ENCODE assay signal across 13 mouse cellular contexts in the genomic region with DNA sequence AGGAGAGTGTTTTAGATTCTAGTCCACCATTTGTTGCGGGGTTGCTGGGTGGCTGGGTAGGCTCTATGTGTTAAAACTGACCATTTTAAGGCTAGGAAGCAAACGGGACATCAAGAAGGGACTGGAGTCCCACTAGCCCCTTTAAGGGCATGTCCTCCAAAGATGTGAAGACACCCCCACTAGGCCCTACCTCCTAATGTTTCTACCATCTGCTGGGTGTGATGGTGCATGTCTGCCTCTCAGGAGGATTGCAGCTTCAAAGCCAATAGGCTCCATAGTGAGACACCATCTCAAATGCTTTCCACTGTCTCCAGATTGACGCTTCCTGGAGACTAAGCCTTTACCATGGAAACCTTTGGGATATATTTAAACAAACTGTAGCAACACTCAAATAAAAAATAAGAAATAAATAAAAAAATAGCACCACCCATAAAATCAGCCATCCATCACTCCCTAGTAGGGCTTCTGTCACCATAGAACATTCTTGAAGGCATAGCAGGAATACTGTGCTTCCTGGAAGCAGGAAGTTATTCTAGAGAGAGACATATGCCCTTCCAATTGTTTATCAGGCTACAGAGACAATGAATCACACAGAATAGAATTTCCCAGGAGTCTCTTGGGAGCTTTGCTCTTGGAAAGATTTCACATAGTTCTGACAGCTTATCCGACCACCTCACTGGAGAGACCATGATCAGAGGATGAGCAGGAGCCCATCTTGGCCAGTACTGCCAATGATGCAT.
A peak's percentile ranks its signal among the peaks of the same experiment; 100 is the strongest.
DNase-seq lines count a peak whose midpoint lies in the region; ATAC-seq and TF ChIP-seq lines count a peak whose summit lies in the region.
"Had no signal": no experiment of that assay in that cellular context is flagged by ENCODE, and none has a peak within 500 bp of the region (broad histone marks: within the 10 kb centered on the region; RNA-seq: fewer than 3 reads in every experiment).

No protein-coding gene starts in this region.

- no peaks in the 10 kb centered on the region for H3K27me3 ChIP-seq in midbrain, postnatal 0 days (ENCODE audit: insufficient read depth, low read length)
- H3K27me3 ChIP-seq in midbrain, embryonic 10.5 days (ENCODE audit: low read depth, poor library complexity, severe bottlenecking): no peaks in the 10 kb centered on the region
- no peaks in the 10 kb centered on the region for H3K27me3 ChIP-seq in intestine, postnatal 0 days (replicated peaks; ENCODE audit: control insufficient read depth, insufficient read depth, low read length)
- H3K27me3 ChIP-seq: forebrain, embryonic 15.5 days; liver, embryonic 15.5 days had no signal

- H3K27ac ChIP-seq in gastrocnemius, adult 2 months: 0 out of 2 replicates have a peak overlapping the region, but pooled peaks have one; percentile 8
- no peak overlapping the region for H3K27ac ChIP-seq in midbrain, postnatal 0 days (ENCODE audit: low read depth, low read length)
- H3K27ac ChIP-seq in midbrain, embryonic 10.5 days (replicated peaks): no peak overlapping the region
- H3K27ac ChIP-seq in intestine, postnatal 0 days (ENCODE audit: low read depth, low read length): no peak overlapping the region
- H3K27ac ChIP-seq: forebrain, embryonic 15.5 days; liver, embryonic 15.5 days had no signal

- H3K4me2 ChIP-seq in midbrain, postnatal 0 days (ENCODE audit: low read depth, low read length, poor library complexity, severe bottlenecking): no peak overlapping the region
- H3K4me2 ChIP-seq in intestine, postnatal 0 days (replicated peaks; ENCODE audit: low read depth): no peak overlapping the region
- H3K4me2 ChIP-seq: forebrain, embryonic 15.5 days; liver, embryonic 15.5 days had no signal

- no peaks in the 10 kb centered on the region for H3K4me1 ChIP-seq in midbrain, postnatal 0 days (ENCODE audit: insufficient read depth, low read length)
- H3K4me1 ChIP-seq in midbrain, embryonic 10.5 days: peaks cover 7% of the 10 kb centered on the region; the same call in 1 of the 2 replicates
- no peaks in the 10 kb centered on the region for H3K4me1 ChIP-seq in intestine, postnatal 0 days (replicated peaks; ENCODE audit: control insufficient read depth, insufficient read depth, low read length)
- H3K4me1 ChIP-seq: forebrain, embryonic 15.5 days had no signal

- no peak overlapping the region for H3K9ac ChIP-seq in midbrain, postnatal 0 days (replicated peaks; ENCODE audit: low read length, poor library complexity, severe bottlenecking)
- H3K9ac ChIP-seq in intestine, postnatal 0 days (ENCODE audit: low read depth, low read length): no peak overlapping the region
- H3K9ac ChIP-seq: forebrain, embryonic 15.5 days; liver, embryonic 15.5 days had no signal

- no peak for ATAC-seq in midbrain, postnatal 0 days (ENCODE audit: low FRiP score)
- ATAC-seq in intestine, postnatal 0 days: no peak
- ATAC-seq: forebrain, embryonic 15.5 days; inflammation-experienced regulatory T-cells, adult 6 months had no signal

- intact Hi-C loops in gastrocnemius, adult 2 months (cut with DNase I): loop anchor here (5.0 kb wide), 1 partner anchor 34 kb away; no protein-coding TSS in a partner anchor
- intact Hi-C loops in gastrocnemius, postnatal 14 days (cut with DNase I; ENCODE audit: low total_unique reads): no loop called here

- TF ChIP-seq CTCF in gastrocnemius, adult 2 months (IDR thresholded peaks at IDR 0.05): no peak
- no peak for TF ChIP-seq CTCF in midbrain, postnatal 0 days (IDR thresholded peaks at IDR 0.05)
- no peak for TF ChIP-seq CTCF in intestine, postnatal 0 days (IDR thresholded peaks at IDR 0.05; ENCODE audit: low read depth)

- no peaks in the 10 kb centered on the region for H3K9me3 ChIP-seq in midbrain, postnatal 0 days (ENCODE audit: low read length)
- H3K9me3 ChIP-seq in midbrain, embryonic 10.5 days (replicated peaks): no peaks in the 10 kb centered on the region
- no peaks in the 10 kb centered on the region for H3K9me3 ChIP-seq in intestine, postnatal 0 days (ENCODE audit: control insufficient read depth)
- H3K9me3 ChIP-seq: forebrain, embryonic 15.5 days; liver, embryonic 15.5 days had no signal

- no peak overlapping the region for H3K4me3 ChIP-seq in gastrocnemius, adult 2 months
- H3K4me3 ChIP-seq in midbrain, postnatal 0 days (ENCODE audit: low read depth, low read length): no peak overlapping the region
- no peak overlapping the region for H3K4me3 ChIP-seq in midbrain, embryonic 10.5 days
- H3K4me3 ChIP-seq in intestine, postnatal 0 days (ENCODE audit: low read depth, low read length): no peak overlapping the region
- H3K4me3 ChIP-seq: forebrain, embryonic 15.5 days; liver, embryonic 15.5 days had no signal

- H3K36me3 ChIP-seq in midbrain, postnatal 0 days (ENCODE audit: insufficient read depth, low read length): no peaks in the 10 kb centered on the region
- H3K36me3 ChIP-seq in midbrain, embryonic 10.5 days: no peaks in the 10 kb centered on the region
- H3K36me3 ChIP-seq in intestine, postnatal 0 days (ENCODE audit: control insufficient read depth, insufficient read depth): no peaks in the 10 kb centered on the region
- H3K36me3 ChIP-seq: forebrain, embryonic 15.5 days; liver, embryonic 15.5 days had no signal

- no peak for DNase-seq in gastrocnemius, adult 2 months
- no peak for DNase-seq in gastrocnemius, postnatal 14 days
- DNase-seq in kidney, adult 9 months: peak; percentile 31
- DNase-seq in kidney, postnatal 4 days: no peak
- peak; percentile 13 for DNase-seq in midbrain, postnatal 0 days (ENCODE audit: low spot score)
- DNase-seq in midbrain, embryonic 10.5 days (ENCODE audit: low spot score): no peak
- peak; percentile 13 for DNase-seq in mesoderm, embryonic 11.5 days (ENCODE audit: low read depth, low spot score)
- DNase-seq: cerebellum, adult 11 months; heart, postnatal 36 days had no signal

- WGBS in midbrain, postnatal 0 days: 62% methylated on average over 4 of the region's 4 CpGs
- 80% methylated on average over 4 of the region's 4 CpGs for WGBS in midbrain, embryonic 10.5 days
- WGBS in intestine, postnatal 0 days: 70% methylated on average over 4 of the region's 4 CpGs

Comparison
In these comparisons a context has a peak if more than half of its experiments do, and no peak if none do; other contexts are left out.
1. DNase-seq: peak in kidney, adult 9 months (single experiment), midbrain, postnatal 0 days (single experiment) and mesoderm, embryonic 11.5 days (single experiment); none in gastrocnemius, adult 2 months (single experiment), gastrocnemius, postnatal 14 days (single experiment), kidney, postnatal 4 days (0 of 2) and midbrain, embryonic 10.5 days (single experiment).